ENCODE assay signal across 18 mouse cellular contexts in the genomic region with DNA sequence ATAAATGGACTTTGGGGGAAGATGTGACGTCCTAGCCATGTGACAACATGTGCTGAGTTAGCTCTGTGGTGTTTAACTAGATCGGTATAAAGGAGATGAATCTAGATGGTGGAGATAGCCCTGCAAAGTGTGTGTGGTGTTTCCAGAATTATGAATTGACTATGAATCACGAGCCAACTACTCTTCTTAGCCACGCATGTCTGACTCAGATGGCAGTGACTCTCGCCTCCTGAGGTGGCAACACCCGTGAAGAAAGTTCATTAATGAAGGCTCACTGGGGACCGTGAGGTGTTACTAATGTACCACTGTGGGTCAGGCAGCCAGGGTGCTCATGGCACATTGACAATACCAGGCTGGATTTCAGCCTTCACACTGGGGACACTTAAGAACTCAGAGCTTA. TPM values are rescaled to one million over a fixed set of nuclear protein-coding genes. Genes with fewer than 3 reads are reported as not detected.
"Had no signal": no experiment of that assay in that cellular context is flagged by ENCODE, and none has a peak within 500 bp of the region (broad histone marks: within the 10 kb centered on the region; RNA-seq: fewer than 3 reads in every experiment).

No protein-coding gene starts in this region.

- DNase-seq: kidney, postnatal 10 days; kidney, postnatal 36 days; layer of hippocampus, postnatal 36 days; liver, embryonic 13.5 days; lung, adult 2 months; lung, postnatal 14 days; lung, postnatal 4 days; retina, postnatal 1 day; thymus, adult 18-20 months; thymus, postnatal 36 days had no signal

- H3K4me3 ChIP-seq: kidney, embryonic 15.5 days; left cerebral cortex, adult 2 months; liver, embryonic 13.5 days; midbrain, embryonic 13.5 days; neural tube, embryonic 13.5 days had no signal

- H3K9me3 ChIP-seq: kidney, embryonic 15.5 days; liver, embryonic 13.5 days; midbrain, embryonic 13.5 days; neural tube, embryonic 13.5 days had no signal

- H3K36me3 ChIP-seq: kidney, embryonic 15.5 days; liver, embryonic 13.5 days; midbrain, embryonic 13.5 days; neural tube, embryonic 13.5 days had no signal

- H3K4me2 ChIP-seq: kidney, embryonic 15.5 days; liver, embryonic 13.5 days; midbrain, embryonic 13.5 days; neural tube, embryonic 13.5 days had no signal

- ATAC-seq: midbrain, embryonic 13.5 days; midbrain, embryonic 16.5 days had no signal

- H3K27ac ChIP-seq: kidney, embryonic 15.5 days; left cerebral cortex, adult 2 months; liver, embryonic 13.5 days; midbrain, embryonic 13.5 days; neural tube, embryonic 13.5 days had no signal

- H3K4me1 ChIP-seq: neural tube, embryonic 13.5 days had no signal

- H3K9ac ChIP-seq: kidney, embryonic 15.5 days; liver, embryonic 13.5 days; midbrain, embryonic 13.5 days; neural tube, embryonic 13.5 days had no signal

RNA-seq across cellular contexts. Expression of a gene that starts 8.5 kb away (rescaled TPM):
- total RNA-seq: liver, adult 2 months; neutrophil, adult 5-6 weeks had no signal
- polyA plus RNA-seq: liver, adult 2 months; urinary bladder, adult 2 months had no signal
